Mouse (Mus musculus): ENCODE measurements around the gene Prelid3b.
A peak's percentile ranks its signal among the peaks of the same experiment; 100 is the strongest.

Gene Prelid3b

DNA sequence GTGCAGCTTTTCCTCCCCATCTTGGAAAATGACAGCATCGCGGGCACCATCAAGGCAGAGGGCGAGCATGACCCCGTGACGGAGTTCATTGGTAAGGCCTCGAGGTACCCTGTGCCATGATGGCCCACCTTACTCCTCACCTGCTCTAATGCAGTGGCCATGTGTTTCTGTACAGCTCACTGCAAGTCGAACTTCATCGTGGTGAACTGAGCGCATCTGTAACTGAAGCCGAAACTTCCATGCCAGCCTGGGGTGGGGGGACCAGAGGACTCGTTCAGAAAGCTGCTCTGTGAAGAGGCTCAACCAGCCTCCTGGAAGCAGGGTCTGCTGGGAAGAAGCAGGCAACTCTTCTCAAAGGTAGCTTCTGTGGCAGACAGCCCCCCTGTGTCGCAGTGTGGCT, 46.0 kb downstream of the Prelid3b start:
- no peak for DNase-seq (ENCODE audit: low read depth, low spot score)

DNA sequence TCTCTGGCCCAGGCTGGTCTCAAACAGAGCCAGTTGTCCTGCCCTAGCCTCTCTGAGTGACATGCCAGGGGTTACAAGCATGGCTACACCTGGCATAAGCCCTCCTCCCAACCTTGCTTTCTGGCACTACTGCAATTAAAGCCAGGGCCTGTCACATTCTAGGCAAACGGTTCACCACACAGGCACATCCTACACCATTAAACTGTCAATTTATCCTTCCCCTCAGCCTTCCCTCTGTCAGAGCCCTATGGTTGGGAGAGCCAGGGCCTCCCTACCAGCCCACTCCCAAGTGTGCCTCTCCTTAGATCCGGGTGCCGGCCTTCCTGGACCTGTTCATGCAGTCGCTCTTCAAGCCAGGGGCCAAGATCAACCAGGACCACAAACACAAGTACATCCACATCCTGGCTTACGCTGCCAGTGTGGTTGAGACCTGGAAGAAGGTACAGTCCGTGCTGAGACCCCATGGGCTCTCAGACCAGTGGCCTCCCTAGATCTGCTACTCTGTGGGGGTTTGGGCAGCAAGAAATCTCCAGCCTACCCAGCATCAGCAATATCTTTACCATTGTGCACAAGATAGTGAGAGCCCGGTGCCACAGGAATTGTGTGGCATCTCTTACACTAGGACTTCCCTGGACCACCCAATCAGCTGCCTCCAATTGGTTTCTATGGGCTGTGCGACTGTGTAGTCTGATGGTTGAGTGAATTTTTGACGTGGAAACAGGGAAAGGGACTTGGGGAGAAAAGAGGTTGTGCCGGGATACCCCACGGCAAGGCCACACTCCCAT, 48.4 kb downstream of the Prelid3b start:
- DNase-seq (ENCODE audit: low read depth, low spot score): no peak

DNA sequence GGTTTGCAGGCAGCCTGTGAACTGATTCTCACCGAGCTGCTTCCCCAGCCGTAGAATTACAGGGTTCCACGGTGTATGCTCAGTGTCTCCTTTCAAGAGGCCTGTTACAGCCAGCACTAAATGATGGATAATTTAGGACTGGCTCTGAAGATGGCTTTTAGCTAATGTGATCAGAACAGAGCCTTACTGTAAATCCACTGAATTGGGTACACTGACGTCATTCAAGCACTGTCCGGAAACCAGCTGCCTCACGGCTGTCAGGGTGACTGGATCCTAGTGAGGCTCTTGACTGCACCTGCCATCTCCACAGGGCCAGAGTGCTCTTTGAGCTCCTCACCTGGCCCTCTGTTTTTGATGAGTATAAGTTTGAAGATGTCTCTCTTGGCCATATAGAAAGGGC, 51.8 kb downstream of the Prelid3b start:
- DNase-seq (ENCODE audit: low read depth, low spot score): peak; percentile 13

DNA sequence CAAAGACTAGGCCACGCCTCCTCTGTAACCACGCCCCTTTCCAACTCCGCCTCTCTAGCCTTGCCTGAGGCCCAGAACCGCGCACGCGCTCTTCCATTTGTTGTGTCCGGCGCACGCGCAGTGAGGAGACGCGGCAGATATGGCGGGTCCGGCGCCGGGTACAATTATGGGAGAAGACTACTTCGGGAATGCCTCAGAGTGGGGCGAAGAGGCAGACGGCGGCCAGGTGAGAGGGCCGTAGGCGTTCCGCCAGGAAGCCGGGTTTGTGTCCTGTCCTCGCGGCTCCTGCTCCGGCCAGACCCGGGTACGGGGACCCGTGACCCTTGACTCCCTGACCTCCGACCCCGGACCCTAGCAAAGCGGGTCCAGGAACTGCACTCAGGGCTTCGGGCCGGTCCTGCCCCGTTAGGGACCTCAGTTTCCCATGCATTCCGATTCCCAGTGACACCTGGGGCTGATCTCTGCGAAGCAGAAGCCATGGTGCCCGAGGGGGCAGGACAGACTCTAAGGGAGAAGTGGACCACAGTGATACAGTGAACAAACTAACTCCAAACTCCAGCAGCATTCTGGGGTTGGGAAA, 57.1 kb downstream of the Prelid3b start, which contains the start of gene Nelfcd:
TSS of gene Nelfcd (plus strand) at position 74 of the 580 bp plus-strand sequence.
- DNase-seq (ENCODE audit: low read depth, low spot score): peak; percentile 96

Data from brain, adult 2 months (tissue).